In genomic region chr5:150161898-150162297, GRCm38 (mm10) we compare ENCODE assay signal across 24 mouse cellular contexts.
"Had no signal": no experiment of that assay in that cellular context is flagged by ENCODE, and none has a peak within 500 bp of the region (broad histone marks: within the 10 kb centered on the region; RNA-seq: fewer than 3 reads in every experiment).

No protein-coding gene starts in this region.

- H3K9ac ChIP-seq: limb, embryonic 13.5 days; liver, embryonic 12.5 days; liver, embryonic 15.5 days; lung, embryonic 15.5 days; midbrain, embryonic 13.5 days; neural tube, embryonic 12.5 days; neural tube, embryonic 15.5 days had no signal

- DNase-seq: kidney, adult 2 months; kidney, postnatal 10 days; kidney, postnatal 36 days; liver; lung, adult 18-20 months; lung, postnatal 10 days; lung, postnatal 4 days; right cerebral cortex, adult 18-20 months; right cerebral cortex, postnatal 14 days; right cerebral cortex, postnatal 4 days; thymus, adult 2 months; thymus, postnatal 14 days had no signal

- H3K27me3 ChIP-seq: limb, embryonic 13.5 days; liver, embryonic 12.5 days; liver, embryonic 15.5 days; lung, embryonic 15.5 days; midbrain, embryonic 13.5 days; neural tube, embryonic 12.5 days; neural tube, embryonic 15.5 days had no signal

- H3K4me1 ChIP-seq: liver, embryonic 12.5 days; liver, embryonic 15.5 days; lung, embryonic 15.5 days; midbrain, embryonic 13.5 days; neural tube, embryonic 12.5 days had no signal

- H3K9me3 ChIP-seq: limb, embryonic 10.5 days; limb, embryonic 13.5 days; liver, embryonic 12.5 days; liver, embryonic 15.5 days; lung, embryonic 15.5 days; midbrain, embryonic 10.5 days; midbrain, embryonic 13.5 days; neural tube, embryonic 12.5 days; neural tube, embryonic 15.5 days had no signal

- H3K27ac ChIP-seq: limb, embryonic 10.5 days; limb, embryonic 13.5 days; liver, embryonic 12.5 days; liver, embryonic 15.5 days; lung, embryonic 15.5 days; midbrain, embryonic 10.5 days; midbrain, embryonic 13.5 days; neural tube, embryonic 12.5 days; neural tube, embryonic 15.5 days; stomach, postnatal 0 days had no signal

- H3K4me3 ChIP-seq: limb, embryonic 10.5 days; limb, embryonic 13.5 days; liver, embryonic 12.5 days; liver, embryonic 15.5 days; lung, embryonic 15.5 days; midbrain, embryonic 10.5 days; midbrain, embryonic 13.5 days; neural tube, embryonic 12.5 days; neural tube, embryonic 15.5 days had no signal

- H3K4me2 ChIP-seq: limb, embryonic 13.5 days; liver, embryonic 12.5 days; liver, embryonic 15.5 days; lung, embryonic 15.5 days; midbrain, embryonic 13.5 days; neural tube, embryonic 12.5 days; neural tube, embryonic 15.5 days had no signal

- H3K36me3 ChIP-seq: limb, embryonic 10.5 days; limb, embryonic 13.5 days; liver, embryonic 12.5 days; liver, embryonic 15.5 days; lung, embryonic 15.5 days; midbrain, embryonic 10.5 days; midbrain, embryonic 13.5 days; neural tube, embryonic 12.5 days; neural tube, embryonic 15.5 days had no signal

- ATAC-seq: intestine, postnatal 0 days; liver, embryonic 12.5 days; midbrain, embryonic 13.5 days; midbrain, embryonic 16.5 days had no signal
